Mouse (Mus musculus) liver, adult 2 months (tissue): ENCODE data around the gene Apol7e. TPM values are rescaled to one million over a fixed set of nuclear protein-coding genes. Genes with fewer than 3 reads are reported as not detected.

Source experiments
- DNase-seq: peaks from one replicate; pipeline ENCODE4 v3.0.0-alpha.2; 2011; ENCODE audit warnings: low read depth, low spot score; ENCODE audit errors: extremely low read depth
- H3K27ac ChIP-seq: fragments of 200-500 bp; replicated peaks from 2 replicates; pipeline ENCODE4 v1.5.1; 2012; ENCODE audit warnings: low read depth, mild to moderate bottlenecking, control low read depth, inconsistent platforms, low read length; ENCODE audit not compliant: insufficient read depth
- H3K27me3 ChIP-seq: fragments of 200-500 bp; 2 replicates; pipeline ENCODE4 v1.6.1; 2012; ENCODE audit warnings: mild to moderate bottlenecking, moderate library complexity, low read length, inconsistent platforms; ENCODE audit not compliant: control insufficient read depth, insufficient read depth
- H3K36me3 ChIP-seq: fragments of 200-500 bp; 2 replicates; pipeline ENCODE4 v1.6.1; 2012; ENCODE audit warnings: low read length, inconsistent platforms; ENCODE audit not compliant: control insufficient read depth, insufficient read depth
- H3K4me1 ChIP-seq: fragments of 200-500 bp; 2 replicates; pipeline ENCODE4 v1.6.1; 2011; ENCODE audit warnings: low read length; ENCODE audit not compliant: control insufficient read depth, insufficient read depth
- H3K4me3 ChIP-seq: fragments of 200-500 bp; 2 replicates; pipeline ENCODE4 v1.5.1; 2011; ENCODE audit warnings: low read depth, mild to moderate bottlenecking, control low read depth, low read length, moderate library complexity; ENCODE audit not compliant: insufficient read depth
- H3K79me2 ChIP-seq: fragments of 200-500 bp; 2 replicates; pipeline ENCODE4 v1.6.1; 2012; ENCODE audit warnings: inconsistent platforms, mild to moderate bottlenecking, low read length, moderate library complexity; ENCODE audit not compliant: control insufficient read depth, insufficient read depth
- H3K9ac ChIP-seq: fragments of 200-500 bp; 2 replicates; pipeline ENCODE4 v1.6.1; 2012; ENCODE audit warnings: low read depth, mild to moderate bottlenecking, control low read depth, inconsistent platforms, low read length
- CTCF ChIP-seq: fragments of 200-500 bp; IDR thresholded peaks from 2 replicates; pipeline ENCODE4 v1.5.1; 2011; ENCODE audit warnings: low read depth, low read length, control low read depth
- POLR2A ChIP-seq: fragments of 200-500 bp; IDR thresholded peaks from 2 replicates; pipeline ENCODE4 v1.6.1; 2011; ENCODE audit warnings: low read length, control low read depth; ENCODE audit not compliant: insufficient read depth; ENCODE audit errors: extremely low read depth
- WGBS: fragments of 180-500 bp; shearing (Covaris S2); methylation state at CpG from one replicate; pipeline ENCODE4 v1.1.7; 2018; 5-methylcytosine and 5-hydroxymethylcytosine counted together
- polyA plus RNA-seq: library from polyadenylated mRNA; depleted of rRNA; stranded (reverse); fragments of >200 nt; gene quantifications from 2 replicates; pipeline ENCODE4 v1.2.3, GENCODE M21; 2012
- total RNA-seq: library from RNA; depleted of rRNA; stranded (reverse); fragments of >200 nt; gene quantifications from 2 replicates; pipeline ENCODE4 v1.2.3, GENCODE M21; 2014

Apol7e gene
- total and polyA plus RNA-seq, 2 experiments, result 0.09 to 0.26 TPM

- Histone ChIP-seq H3K27me3 (no peaks in the 10 kb centered on the region), H3K4me1 (peaks cover 1% of the 10 kb centered on the region; the same call in 1 of the 2 replicates), H3K27ac (no peak overlapping the region), H3K4me3 (no peak overlapping the region), H3K9ac (no peak overlapping the region), H3K36me3 (peaks cover 8% of the 10 kb centered on the region), H3K79me2 (no peaks in the 10 kb centered on the region)
- 78% methylated on average over 4 of the region's 4 CpGs for WGBS
- TF ChIP-seq CTCF (no peak), POLR2A (no peak)
- no peak for DNase-seq
Measured at GRCm38 (mm10) chr15:77757586-77758226, 59.0 kb downstream of the Apol7e start.

GRCm38 (mm10) chr15:77760037-77760436, 61.4 kb downstream of the Apol7e start:
- H3K36me3 ChIP-seq, result peaks cover 23% of the 10 kb centered on the region
- H3K4me3 ChIP-seq, result no peak overlapping the region
- H3K9ac ChIP-seq, result no peak overlapping the region
- H3K27me3 ChIP-seq, result no peaks in the 10 kb centered on the region
- no peak overlapping the region for H3K27ac ChIP-seq
- H3K4me1 ChIP-seq, result peaks cover 1% of the 10 kb centered on the region; the same call in 1 of the 2 replicates
- TF ChIP-seq POLR2A (no peak), CTCF (no peak)
- no peak for DNase-seq
- H3K79me2 ChIP-seq, result no peaks in the 10 kb centered on the region
- WGBS, result 98% methylated on average over 14 of the region's 16 CpGs

GRCm38 (mm10) chr15:77761083-77761482, 62.4 kb downstream of the Apol7e start:
- Histone ChIP-seq H3K27ac (no peak overlapping the region), H3K36me3 (peaks cover 33% of the 10 kb centered on the region), H3K4me3 (no peak overlapping the region), H3K79me2 (no peaks in the 10 kb centered on the region), H3K9ac (no peak overlapping the region), H3K27me3 (no peaks in the 10 kb centered on the region), H3K4me1 (peaks cover 1% of the 10 kb centered on the region; the same call in 1 of the 2 replicates)
- DNase-seq, result no peak
- WGBS, result 94% methylated on average over 7 of the region's 7 CpGs
- TF ChIP-seq CTCF (no peak), POLR2A (no peak)

GRCm38 (mm10) chr15:77761561-77762380, 63.1 kb downstream of the Apol7e start:
- TF ChIP-seq CTCF (peak; percentile 76), POLR2A (no peak)
- Histone ChIP-seq H3K27me3 (no peaks in the 10 kb centered on the region), H3K27ac (no peak overlapping the region), H3K4me3 (no peak overlapping the region), H3K9ac (no peak overlapping the region), H3K4me1 (peaks cover under 1% of the 10 kb centered on the region; the same call in 1 of the 2 replicates), H3K36me3 (peaks cover 39% of the 10 kb centered on the region), H3K79me2 (no peaks in the 10 kb centered on the region)
- no peak for DNase-seq
- 79% methylated on average over 22 of the region's 22 CpGs for WGBS

GRCm38 (mm10) chr15:77763050-77763449, 64.4 kb downstream of the Apol7e start:
- no peak for DNase-seq
- no peaks in the 10 kb centered on the region for H3K27me3 ChIP-seq
- TF ChIP-seq CTCF (no peak), POLR2A (no peak)

More at GRCm38 (mm10) chr15:77763050-77763449, 64.4 kb downstream of the Apol7e start:
- Histone ChIP-seq H3K4me1 (no peaks in the 10 kb centered on the region), H3K36me3 (peaks cover 51% of the 10 kb centered on the region), H3K4me3 (no peak overlapping the region), H3K9ac (no peak overlapping the region), H3K27ac (no peak overlapping the region), H3K79me2 (no peaks in the 10 kb centered on the region)
- WGBS, result 96% methylated on average over 16 of the region's 16 CpGs
